7 mouse cellular contexts compared by ENCODE assay signal in the genomic region with DNA sequence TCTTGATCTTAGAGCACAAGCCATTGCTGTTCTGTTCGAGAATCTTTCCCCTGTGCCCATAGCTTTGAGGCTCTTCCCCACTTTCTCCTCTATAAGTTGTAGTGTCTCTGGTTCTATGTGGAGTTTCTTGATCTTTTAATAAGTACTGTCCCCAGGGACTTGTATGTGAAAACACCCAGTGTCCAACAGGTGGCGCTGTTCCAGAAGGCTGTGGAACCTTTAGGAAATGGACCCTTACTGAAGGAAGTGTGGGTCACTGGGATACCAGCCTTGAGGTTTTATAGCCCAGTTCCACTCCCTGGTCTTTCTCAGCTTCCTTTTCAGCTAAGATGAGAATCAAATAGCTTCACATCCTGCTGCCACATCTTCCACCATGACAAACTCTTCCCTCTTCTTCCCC.
DNase-seq lines count a peak whose midpoint lies in the region; ATAC-seq and TF ChIP-seq lines count a peak whose summit lies in the region.

No protein-coding gene starts in this region.

- H3K4me2 ChIP-seq in neural tube, embryonic 11.5 days (ENCODE audit: low read depth) = no peak overlapping the region

- H3K4me3 ChIP-seq in ES-Bruce4 (ENCODE audit: low read depth, low read length) = no peak overlapping the region
- H3K4me3 ChIP-seq in neural tube, embryonic 11.5 days (ENCODE audit: low read depth, low read length) = no peak overlapping the region

- TF ChIP-seq EP300 in ES-Bruce4 (IDR thresholded peaks at IDR 0.05; ENCODE audit: insufficient read depth, low read depth, low read length) = no peak

- H3K4me1 ChIP-seq in ES-Bruce4 (ENCODE audit: control insufficient read depth, insufficient read depth, low read length) = no peaks in the 10 kb centered on the region
- no peaks in the 10 kb centered on the region for H3K4me1 ChIP-seq in neural tube, embryonic 11.5 days (ENCODE audit: control insufficient read depth, insufficient read depth, low read length)

- no peak for TF ChIP-seq POLR2A in ES-Bruce4 (IDR thresholded peaks at IDR 0.05; ENCODE audit: insufficient read depth, low read length)

- H3K27ac ChIP-seq in ES-Bruce4 (ENCODE audit: insufficient read depth, low read length) = no peak overlapping the region
- no peak overlapping the region for H3K27ac ChIP-seq in neural tube, embryonic 11.5 days (ENCODE audit: low read depth, low read length)

- ATAC-seq in neural tube, embryonic 11.5 days (ENCODE audit: insufficient read depth, low FRiP score, low TSS enrichment) = no peak

- no peaks in the 10 kb centered on the region for H3K27me3 ChIP-seq in ES-Bruce4 (ENCODE audit: control insufficient read depth, insufficient read depth, low read length, poor library complexity, severe bottlenecking)
- H3K27me3 ChIP-seq in neural tube, embryonic 11.5 days (ENCODE audit: control insufficient read depth, insufficient read depth, low read length) = no peaks in the 10 kb centered on the region

- H3K36me3 ChIP-seq in ES-Bruce4 (ENCODE audit: control insufficient read depth, insufficient read depth, low read length, poor library complexity, severe bottlenecking) = no peaks in the 10 kb centered on the region
- H3K36me3 ChIP-seq in neural tube, embryonic 11.5 days (ENCODE audit: control insufficient read depth, insufficient read depth, low read length) = no peaks in the 10 kb centered on the region

- peak; percentile 38 for TF ChIP-seq CTCF in ES-Bruce4 (IDR thresholded peaks at IDR 0.05; ENCODE audit: low read depth, low read length)

- DNase-seq in layer of hippocampus, adult 11-12 months (ENCODE audit: low spot score) = peak; percentile 15
- no peak for DNase-seq in layer of hippocampus, postnatal 14 days (ENCODE audit: low spot score in 2 of 2)
- DNase-seq in adrenal gland, adult 2 months = peak; percentile 46
- peak; percentile 65 for DNase-seq in induced T-regulatory cell, adult 2 months (ENCODE audit: low read depth)
- peak; percentile 63 for DNase-seq in neural tube, embryonic 11.5 days (ENCODE audit: low spot score)
- DNase-seq in left cerebral cortex, adult 8-10 months (ENCODE audit: low spot score in 2 of 2) = no peak

- H3K9me3 ChIP-seq in ES-Bruce4 (replicated peaks; ENCODE audit: control insufficient read depth, insufficient read depth, low read length, poor library complexity, severe bottlenecking) = no peaks in the 10 kb centered on the region
- no peaks in the 10 kb centered on the region for H3K9me3 ChIP-seq in neural tube, embryonic 11.5 days (ENCODE audit: control insufficient read depth, low read length)

- no peak overlapping the region for H3K9ac ChIP-seq in ES-Bruce4 (ENCODE audit: low read depth, poor library complexity, severe bottlenecking)
- H3K9ac ChIP-seq in neural tube, embryonic 11.5 days (ENCODE audit: low read length) = no peak overlapping the region

- WGBS in neural tube, embryonic 11.5 days = 32% methylated on average over 2 of the region's 2 CpGs

Comparison
In these comparisons a context has a peak if more than half of its experiments do, and no peak if none do; other contexts are left out.
1. DNase-seq: peak in layer of hippocampus, adult 11-12 months (single experiment), adrenal gland, adult 2 months (single experiment), induced T-regulatory cell, adult 2 months (single experiment) and neural tube, embryonic 11.5 days (single experiment); none in layer of hippocampus, postnatal 14 days (0 of 2) and left cerebral cortex, adult 8-10 months (0 of 2).